Mouse (Mus musculus) heart, adult 8-10 months (tissue): ENCODE measurements at regions not wholly inside any gene's neighbourhood (a gene's known extent, or its start where the extent isn't known, plus 50 kb on each side); places are given as distances from the start of the nearest gene placed in this dataset.

Experiments
- DNase-seq: peaks from one replicate; pipeline ENCODE4 v3.0.0; 2022; ENCODE audit warnings: low spot score

GRCm38 (mm10) chr1:128782286-128782685 is 190.2 kb upstream of the Cxcr4 start:
- DNase-seq = no peak

- no peak for DNase-seq
Measured at GRCm38 (mm10) chr1:128781871-128782270, 189.8 kb upstream of the Cxcr4 start.

- no peak for DNase-seq
Measured at GRCm38 (mm10) chr1:128781311-128781710, 189.2 kb upstream of the Cxcr4 start.

GRCm38 (mm10) chr1:128779586-128780158 is 187.6 kb upstream of the Cxcr4 start:
- no peak for DNase-seq

- DNase-seq = no peak
Measured at GRCm38 (mm10) chr1:128772440-128772839, 180.3 kb upstream of the Cxcr4 start.

GRCm38 (mm10) chr1:128770786-128771185 is 178.7 kb upstream of the Cxcr4 start:
- DNase-seq = no peak

- DNase-seq = no peak
Measured at GRCm38 (mm10) chr1:128767991-128768390, 175.9 kb upstream of the Cxcr4 start.

- DNase-seq = no peak
Measured at GRCm38 (mm10) chr1:128767415-128767814, 175.3 kb upstream of the Cxcr4 start.

GRCm38 (mm10) chr1:128766894-128767268 is 174.8 kb upstream of the Cxcr4 start:
- DNase-seq = no peak

- no peak for DNase-seq
Measured at GRCm38 (mm10) chr1:128766193-128766893, 174.2 kb upstream of the Cxcr4 start.

- DNase-seq = no peak
Measured at GRCm38 (mm10) chr1:128765626-128766025, 173.5 kb upstream of the Cxcr4 start.

- no peak for DNase-seq
Measured at GRCm38 (mm10) chr1:128765142-128765541, 173.0 kb upstream of the Cxcr4 start.

- DNase-seq = no peak
Measured at GRCm38 (mm10) chr1:128762854-128763253, 170.8 kb upstream of the Cxcr4 start.

GRCm38 (mm10) chr1:128762076-128762475 is 170.0 kb upstream of the Cxcr4 start:
- DNase-seq = no peak

- DNase-seq = no peak
Measured at GRCm38 (mm10) chr1:128758802-128759481, 166.8 kb upstream of the Cxcr4 start.

GRCm38 (mm10) chr1:128758294-128758801 is 166.3 kb upstream of the Cxcr4 start:
- no peak for DNase-seq

GRCm38 (mm10) chr1:128753427-128754012 is 161.4 kb upstream of the Cxcr4 start:
- DNase-seq = no peak

- DNase-seq = no peak
Measured at GRCm38 (mm10) chr1:128749437-128749994, 157.4 kb upstream of the Cxcr4 start.

GRCm38 (mm10) chr1:128747196-128747790 is 155.2 kb upstream of the Cxcr4 start:
- no peak for DNase-seq

GRCm38 (mm10) chr1:128746461-128747009 is 154.4 kb upstream of the Cxcr4 start:
- DNase-seq = no peak

GRCm38 (mm10) chr1:128740616-128741015 is 148.5 kb upstream of the Cxcr4 start:
- peak; percentile 38 for DNase-seq
